Mouse (Mus musculus) ES-Bruce4 (cell line): ENCODE measurements around the gene Smyd1. TPM values are rescaled to one million over a fixed set of nuclear protein-coding genes. Genes with fewer than 3 reads are reported as not detected.
A peak's percentile ranks its signal among the peaks of the same experiment; 100 is the strongest.

Source experiments
- H3K27ac ChIP-seq: 2 replicates; pipeline ENCODE4 v1.5.1; 2012; ENCODE audit warnings: low read length, inconsistent platforms; ENCODE audit not compliant: insufficient read depth
- H3K27me3 ChIP-seq: 2 replicates; pipeline ENCODE4 v1.6.1; 2012; ENCODE audit warnings: mild to moderate bottlenecking, low read length, inconsistent platforms; ENCODE audit not compliant: control insufficient read depth, poor library complexity, insufficient read depth, severe bottlenecking
- H3K36me3 ChIP-seq: 2 replicates; pipeline ENCODE4 v1.6.1; 2012; ENCODE audit warnings: inconsistent platforms, mild to moderate bottlenecking, low read length, moderate library complexity; ENCODE audit not compliant: control insufficient read depth, poor library complexity, insufficient read depth, severe bottlenecking
- H3K4me1 ChIP-seq: one replicate; pipeline ENCODE4 v1.8.1; 2011; ENCODE audit warnings: low read length; ENCODE audit not compliant: control insufficient read depth, insufficient read depth
- H3K4me3 ChIP-seq: 2 replicates; pipeline ENCODE4 v1.5.1; 2011; ENCODE audit warnings: low read depth, mild to moderate bottlenecking, low read length
- H3K9ac ChIP-seq: 2 replicates; pipeline ENCODE4 v1.6.1; 2012; ENCODE audit warnings: low read depth, mild to moderate bottlenecking, inconsistent platforms; ENCODE audit not compliant: poor library complexity, severe bottlenecking
- H3K9me3 ChIP-seq: replicated peaks from 2 replicates; pipeline ENCODE4 v1.6.1; 2012; ENCODE audit warnings: mild to moderate bottlenecking, low read length, inconsistent platforms; ENCODE audit not compliant: control insufficient read depth, poor library complexity, insufficient read depth, severe bottlenecking
- CTCF ChIP-seq: IDR thresholded peaks from one replicate; pipeline ENCODE4 v1.8.1; 2011; ENCODE audit warnings: low read depth, low read length
- EP300 ChIP-seq: IDR thresholded peaks from 2 replicates; pipeline ENCODE4 v1.6.1; 2011; ENCODE audit warnings: low read depth, low read length; ENCODE audit not compliant: insufficient read depth
- POLR2A ChIP-seq: IDR thresholded peaks from one replicate; pipeline ENCODE4 v1.8.1; 2011; ENCODE audit warnings: low read length; ENCODE audit not compliant: insufficient read depth
- polyA plus RNA-seq: library from polyadenylated mRNA; stranded (reverse); fragments of >200 nt; gene quantifications from 2 replicates; pipeline ENCODE4 v1.2.4, GENCODE M21; 2011; ENCODE audit warnings: low read depth; ENCODE audit not compliant: missing spikeins, insufficient read depth, insufficient read length

The Smyd1 gene
- polyA plus RNA-seq, 1 experiment = 0.42 TPM

DNA sequence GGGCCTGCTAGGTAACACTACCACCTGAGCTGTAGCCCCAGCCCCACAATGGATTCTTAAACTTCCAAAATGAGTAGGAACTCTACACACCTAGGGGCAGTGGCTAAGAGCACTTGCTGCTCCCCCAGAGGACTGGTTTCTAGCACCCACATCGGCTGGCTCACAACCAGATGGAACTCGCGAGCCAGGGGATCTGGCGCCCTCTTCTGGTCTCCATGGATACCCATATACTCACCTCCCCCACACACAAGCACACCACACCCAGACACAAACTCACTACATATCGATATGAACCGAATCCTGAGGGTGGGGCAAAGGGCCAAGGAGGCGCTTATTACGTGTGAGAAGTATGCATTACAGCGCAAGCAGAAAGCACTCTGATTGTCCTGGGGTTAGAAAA is 26.0 kb upstream of the Smyd1 start:
- Histone ChIP-seq H3K9ac (no peak overlapping the region), H3K4me1 (no peaks in the 10 kb centered on the region), H3K9me3 (no peaks in the 10 kb centered on the region; the same call in 1 of the 2 replicates), H3K4me3 (no peak overlapping the region), H3K27ac (no peak overlapping the region), H3K36me3 (no peaks in the 10 kb centered on the region), H3K27me3 (no peaks in the 10 kb centered on the region)
- TF ChIP-seq EP300 (no peak), CTCF (peak; percentile 42), POLR2A (no peak)

DNA sequence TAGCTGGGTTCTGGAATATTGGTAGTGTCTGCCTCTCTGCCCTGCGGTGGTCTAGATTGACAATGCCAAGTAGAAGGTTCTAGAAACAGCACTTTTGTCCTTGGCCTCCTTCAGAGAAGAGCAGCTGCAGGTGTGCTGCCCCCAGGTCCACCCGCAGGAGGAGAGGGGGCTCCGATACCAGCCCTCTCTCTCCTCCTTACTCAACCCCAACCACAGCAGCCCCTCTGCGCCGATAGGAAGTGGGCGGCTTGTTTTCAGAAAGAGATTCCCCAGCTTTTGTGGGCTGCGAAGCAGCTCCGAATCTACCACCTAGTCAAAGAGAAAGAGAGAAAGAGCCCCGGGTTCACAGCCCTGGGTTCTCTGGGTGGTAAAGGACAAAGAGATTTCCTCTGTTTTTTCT is 19.1 kb upstream of the Smyd1 start:
- Histone ChIP-seq H3K9ac (no peak overlapping the region), H3K9me3 (no peaks in the 10 kb centered on the region), H3K27ac (no peak overlapping the region), H3K4me3 (no peak overlapping the region), H3K36me3 (no peaks in the 10 kb centered on the region), H3K27me3 (no peaks in the 10 kb centered on the region), H3K4me1 (no peaks in the 10 kb centered on the region)
- TF ChIP-seq POLR2A (no peak), EP300 (no peak), CTCF (no peak)

DNA sequence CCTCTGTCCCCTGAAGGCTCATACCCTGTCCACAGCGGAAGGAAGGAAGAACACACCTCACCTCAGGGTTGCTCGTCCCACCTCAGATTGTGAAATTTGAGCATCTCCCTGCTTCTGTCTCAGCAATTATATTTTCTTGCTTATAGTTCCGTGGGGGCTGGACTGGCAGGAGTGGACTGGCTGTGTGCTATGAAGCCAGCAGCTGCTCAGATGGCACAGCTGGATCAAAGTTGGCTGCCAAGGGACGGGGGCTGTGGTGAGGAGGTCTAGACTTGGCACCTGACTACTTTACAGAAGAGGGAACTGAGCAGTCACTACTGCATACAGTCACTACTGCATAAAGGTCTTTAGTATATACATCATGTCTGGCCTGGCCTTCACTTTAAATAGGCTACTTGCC is 17.3 kb upstream of the Smyd1 start:
- H3K27ac ChIP-seq = no peak overlapping the region
- no peaks in the 10 kb centered on the region for H3K36me3 ChIP-seq
- H3K4me1 ChIP-seq = no peaks in the 10 kb centered on the region
- no peaks in the 10 kb centered on the region for H3K9me3 ChIP-seq
- H3K27me3 ChIP-seq = no peaks in the 10 kb centered on the region
- H3K9ac ChIP-seq = no peak overlapping the region
- no peak overlapping the region for H3K4me3 ChIP-seq
- TF ChIP-seq CTCF (no peak), EP300 (no peak), POLR2A (no peak)

DNA sequence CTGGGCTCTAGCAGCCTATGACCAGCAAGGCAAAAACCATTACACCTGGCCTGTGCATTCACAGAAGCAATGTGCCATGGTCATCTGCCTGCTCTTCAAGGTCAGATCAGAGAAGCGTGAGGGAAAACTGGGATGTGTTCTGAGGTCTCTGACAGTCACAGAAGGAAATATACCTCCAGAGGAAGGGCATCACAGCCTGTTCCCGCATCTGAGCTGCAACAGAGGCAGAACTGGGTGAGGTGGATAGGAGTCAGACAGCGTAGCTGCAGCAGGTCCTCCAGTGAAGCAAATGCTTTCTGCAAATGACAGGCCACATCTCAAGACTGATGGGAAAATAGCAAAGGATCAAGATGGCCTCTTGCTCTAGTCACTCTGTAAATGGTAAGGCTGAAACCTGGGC is 16.9 kb upstream of the Smyd1 start:
- no peaks in the 10 kb centered on the region for H3K27me3 ChIP-seq
- no peak overlapping the region for H3K9ac ChIP-seq
- H3K27ac ChIP-seq = no peak overlapping the region
- no peaks in the 10 kb centered on the region for H3K36me3 ChIP-seq
- TF ChIP-seq CTCF (no peak), POLR2A (no peak), EP300 (no peak)
- H3K4me3 ChIP-seq = no peak overlapping the region
- H3K9me3 ChIP-seq = no peaks in the 10 kb centered on the region
- no peaks in the 10 kb centered on the region for H3K4me1 ChIP-seq

DNA sequence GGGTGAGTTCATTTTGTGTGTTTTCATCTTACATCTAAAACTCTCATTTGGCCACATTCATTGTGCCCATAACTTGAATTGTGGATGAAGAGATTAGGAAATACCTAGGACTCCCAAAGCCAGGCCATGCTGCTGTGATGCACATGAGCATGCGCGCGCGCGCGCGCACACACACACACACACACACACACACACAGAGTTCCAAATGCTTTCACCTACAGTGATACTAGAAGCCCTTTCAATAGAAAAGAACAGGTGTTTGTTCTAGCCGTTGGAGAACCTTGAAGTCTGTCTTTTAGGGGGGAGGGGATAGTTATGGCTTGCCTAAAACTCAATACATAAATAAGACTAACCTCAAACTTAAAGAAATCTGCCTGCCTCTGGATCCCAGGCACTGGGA is 15.6 kb upstream of the Smyd1 start:
- no peaks in the 10 kb centered on the region for H3K27me3 ChIP-seq
- no peak overlapping the region for H3K27ac ChIP-seq
- no peaks in the 10 kb centered on the region for H3K4me1 ChIP-seq
- H3K4me3 ChIP-seq = no peak overlapping the region
- H3K9me3 ChIP-seq = no peaks in the 10 kb centered on the region
- TF ChIP-seq POLR2A = no peak
- TF ChIP-seq CTCF = no peak
- TF ChIP-seq EP300 = no peak
- H3K9ac ChIP-seq = no peak overlapping the region
- no peaks in the 10 kb centered on the region for H3K36me3 ChIP-seq

DNA sequence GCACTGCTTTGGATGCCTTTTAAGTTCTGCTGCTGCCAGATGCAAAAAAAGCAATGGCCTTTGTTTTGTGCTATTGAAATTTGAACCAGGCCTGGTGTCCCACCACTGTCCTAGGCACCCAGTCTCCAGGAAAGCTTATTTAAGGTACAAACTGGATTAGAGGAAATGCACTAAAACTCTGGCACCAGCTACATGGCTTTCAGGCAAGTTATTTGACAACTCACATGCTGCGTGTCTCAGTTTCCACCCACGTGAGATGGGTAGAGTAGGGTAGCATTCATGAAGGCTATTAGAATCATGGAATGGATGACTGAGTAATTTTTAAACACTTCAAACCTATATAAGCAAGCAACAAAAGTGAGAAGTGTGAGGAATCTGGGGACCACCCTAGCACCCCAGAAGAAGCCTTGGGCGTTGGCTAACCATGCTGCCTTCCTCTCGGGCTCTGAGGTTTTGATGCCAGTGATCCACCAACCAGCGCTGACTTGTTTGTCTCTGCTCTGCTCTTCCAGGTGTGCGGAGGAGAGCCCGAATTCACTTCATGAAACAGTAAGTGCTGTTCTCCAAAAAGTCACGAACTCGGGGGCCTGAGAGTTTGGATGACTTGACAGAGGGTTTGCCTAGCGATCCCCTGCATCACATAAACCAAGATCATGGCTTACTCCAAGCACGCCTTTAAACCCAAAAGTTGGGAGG is 11.7 kb upstream of the Smyd1 start:
- Histone ChIP-seq H3K36me3 (no peaks in the 10 kb centered on the region), H3K27me3 (no peaks in the 10 kb centered on the region), H3K27ac (no peak overlapping the region), H3K4me1 (no peaks in the 10 kb centered on the region), H3K9me3 (no peaks in the 10 kb centered on the region), H3K9ac (no peak overlapping the region), H3K4me3 (no peak overlapping the region)
- TF ChIP-seq EP300 (no peak), POLR2A (no peak), CTCF (no peak)
